Mouse (Mus musculus) cerebellum, adult 2 months (tissue): ENCODE results near the gene Trim17.

Experiments used
- CTCF ChIP-seq: fragments of 200-500 bp; IDR thresholded peaks from 2 replicates; pipeline ENCODE4 v1.5.1; 2011; ENCODE audit warnings: low read depth, mild to moderate bottlenecking, control low read depth, low read length, moderate library complexity, borderline replicate concordance; ENCODE audit not compliant: insufficient read depth
- POLR2A ChIP-seq: fragments of 200-500 bp; IDR thresholded peaks from 2 replicates; pipeline ENCODE4 v1.6.1; 2011; ENCODE audit warnings: low read length, control low read depth, borderline replicate concordance; ENCODE audit not compliant: insufficient read depth

GRCm38 (mm10) chr11:58999830-59000229 lies 45.3 kb downstream of the Trim17 start:
- TF ChIP-seq CTCF (no peak), POLR2A (no peak)
